In the genomic region with DNA sequence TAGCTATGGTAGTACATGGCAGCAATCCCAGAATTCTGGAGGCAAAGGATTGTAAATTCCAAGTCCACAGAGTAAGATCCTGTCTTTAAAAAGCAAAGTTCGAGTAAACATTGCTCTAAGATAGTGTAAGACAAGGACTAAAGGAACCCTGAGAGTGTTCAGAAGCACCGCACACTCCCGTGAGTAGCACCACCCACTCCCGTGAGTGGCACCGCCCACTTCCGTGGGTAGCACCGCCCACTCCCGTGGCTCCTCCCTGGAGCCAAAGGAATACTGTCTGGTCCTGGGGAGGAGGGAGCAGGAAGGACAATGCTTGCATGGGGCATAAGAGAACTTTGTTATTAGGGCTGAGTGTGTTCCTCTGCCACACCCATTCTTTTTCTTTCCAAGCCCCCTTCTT, we compare ENCODE assay signal across 28 mouse cellular contexts. TPM values are rescaled to one million over a fixed set of nuclear protein-coding genes. Genes with fewer than 3 reads are reported as not detected.
"Had no signal": no experiment of that assay in that cellular context is flagged by ENCODE, and none has a peak within 500 bp of the region (broad histone marks: within the 10 kb centered on the region; RNA-seq: fewer than 3 reads in every experiment).

No protein-coding gene starts in this region.

- H3K4me3 ChIP-seq: gastrocnemius, adult 2 months; heart, adult 2 months; heart, embryonic 13.5 days; heart, embryonic 15.5 days; hindbrain, embryonic 10.5 days; hindbrain, embryonic 12.5 days; intestine, embryonic 15.5 days; layer of hippocampus, adult 2 months; left cerebral cortex, adult 2 months; limb, embryonic 10.5 days; limb, embryonic 12.5 days; liver, embryonic 13.5 days; liver, embryonic 15.5 days had no signal

- H3K9ac ChIP-seq: heart, embryonic 13.5 days; heart, embryonic 15.5 days; hindbrain, embryonic 12.5 days; hindbrain, embryonic 14.5 days; intestine, embryonic 15.5 days; limb, embryonic 12.5 days; liver, embryonic 13.5 days; liver, embryonic 15.5 days; liver, postnatal 0 days had no signal

- H3K27ac ChIP-seq: gastrocnemius, adult 2 months; heart, adult 2 months; heart, embryonic 13.5 days; heart, embryonic 15.5 days; hindbrain, embryonic 10.5 days; hindbrain, embryonic 12.5 days; hindbrain, embryonic 14.5 days; intestine, embryonic 15.5 days; layer of hippocampus, adult 2 months; left cerebral cortex, adult 2 months; limb, embryonic 10.5 days; limb, embryonic 12.5 days; liver, embryonic 13.5 days; liver, embryonic 15.5 days had no signal

- H3K27me3 ChIP-seq: heart, embryonic 15.5 days; hindbrain, embryonic 12.5 days; intestine, embryonic 15.5 days; limb, embryonic 12.5 days; liver, embryonic 13.5 days; liver, embryonic 15.5 days had no signal

- DNase-seq: gastrocnemius, adult 2 months; gastrocnemius, postnatal 10 days; gastrocnemius, postnatal 25 days; heart, adult 2 months; heart, postnatal 14 days; heart, postnatal 36 days; kidney, adult 18-20 months; kidney, adult 8-10 months; kidney, postnatal 10 days; kidney, postnatal 25 days; kidney, postnatal 4 days; liver; liver, embryonic 13.5 days; liver, postnatal 0 days had no signal

- H3K4me1 ChIP-seq: hindbrain, embryonic 10.5 days; hindbrain, embryonic 12.5 days; intestine, embryonic 15.5 days; liver, embryonic 13.5 days; liver, embryonic 15.5 days had no signal

- H3K9me3 ChIP-seq: heart, embryonic 15.5 days; hindbrain, embryonic 10.5 days; hindbrain, embryonic 12.5 days; intestine, embryonic 15.5 days; limb, embryonic 10.5 days; limb, embryonic 12.5 days; liver, embryonic 13.5 days; liver, embryonic 15.5 days had no signal

- H3K36me3 ChIP-seq: heart, embryonic 13.5 days; heart, embryonic 15.5 days; hindbrain, embryonic 10.5 days; hindbrain, embryonic 12.5 days; intestine, embryonic 15.5 days; limb, embryonic 10.5 days; limb, embryonic 12.5 days; liver, embryonic 13.5 days; liver, embryonic 15.5 days had no signal

- H3K4me2 ChIP-seq: heart, embryonic 11.5 days; heart, embryonic 13.5 days; heart, embryonic 15.5 days; hindbrain, embryonic 12.5 days; hindbrain, embryonic 14.5 days; intestine, embryonic 15.5 days; limb, embryonic 12.5 days; liver, embryonic 11.5 days; liver, embryonic 13.5 days; liver, embryonic 15.5 days had no signal

RNA-seq across cellular contexts. Expression of gene Kcna6, which starts 48.4 kb away (rescaled TPM):
- polyA plus RNA-seq: inflammation-experienced regulatory T-cells, adult 6 months had no signal
